Mouse (Mus musculus) testis, adult 2 months (tissue): ENCODE data around the gene Zfp334. TPM values are rescaled to one million over a fixed set of nuclear protein-coding genes. Genes with fewer than 3 reads are reported as not detected.

Experiments used
- H3K27ac ChIP-seq: fragments of 200-500 bp; 2 replicates; pipeline ENCODE4 v1.5.1; 2012; ENCODE audit warnings: low read depth, low read length; ENCODE audit not compliant: control insufficient read depth, insufficient read depth
- H3K27me3 ChIP-seq: fragments of 200-500 bp; 2 replicates; pipeline ENCODE4 v1.6.1; 2012; ENCODE audit warnings: mild to moderate bottlenecking, low read length, moderate library complexity; ENCODE audit not compliant: control insufficient read depth, insufficient read depth
- H3K36me3 ChIP-seq: fragments of 200-500 bp; 2 replicates; pipeline ENCODE4 v1.6.1; 2012; ENCODE audit warnings: mild to moderate bottlenecking, low read length; ENCODE audit not compliant: control insufficient read depth, insufficient read depth
- H3K4me1 ChIP-seq: fragments of 200-500 bp; 2 replicates; pipeline ENCODE4 v1.6.1; 2012; ENCODE audit warnings: low read length; ENCODE audit not compliant: control insufficient read depth, insufficient read depth
- H3K4me3 ChIP-seq: fragments of 200-500 bp; 2 replicates; pipeline ENCODE4 v1.5.1; 2012; ENCODE audit warnings: low read depth, mild to moderate bottlenecking, low read length, moderate library complexity, mixed read lengths; ENCODE audit not compliant: control insufficient read depth
- CTCF ChIP-seq: fragments of 200-500 bp; IDR thresholded peaks from 2 replicates; pipeline ENCODE4 v1.5.1; 2012; ENCODE audit warnings: low read depth, mild to moderate bottlenecking, inconsistent platforms, low read length, moderate library complexity; ENCODE audit not compliant: control insufficient read depth, insufficient read depth, insufficient replicate concordance
- POLR2A ChIP-seq: fragments of 200-500 bp; IDR thresholded peaks from 2 replicates; pipeline ENCODE4 v1.6.1; 2012; ENCODE audit warnings: low read depth, mild to moderate bottlenecking, inconsistent platforms, low read length, moderate library complexity; ENCODE audit not compliant: control insufficient read depth
- polyA plus RNA-seq: library from polyadenylated mRNA; depleted of rRNA; stranded (reverse); fragments of >200 nt; gene quantifications from 2 replicates; pipeline ENCODE4 v1.2.3, GENCODE M21; 2012

Zfp334 gene
- polyA plus RNA-seq, 1 experiment = 1.1 TPM

- TF ChIP-seq POLR2A = no peak
- no peak for TF ChIP-seq CTCF
- Histone ChIP-seq H3K4me3 (no peak overlapping the region), H3K4me1 (peaks cover 13% of the 10 kb centered on the region), H3K27me3 (no peaks in the 10 kb centered on the region; the same call in none of the 2 replicates), H3K27ac (no peak overlapping the region), H3K36me3 (no peaks in the 10 kb centered on the region)
Measured at GRCm38 (mm10) chr2:165396831-165397501, 8.9 kb upstream of the Zfp334 start.

- Histone ChIP-seq H3K4me3 (no peak overlapping the region), H3K4me1 (peaks cover 6% of the 10 kb centered on the region; the same call in 1 of the 2 replicates), H3K36me3 (no peaks in the 10 kb centered on the region), H3K27me3 (no peaks in the 10 kb centered on the region; the same call in none of the 2 replicates), H3K27ac (no peak overlapping the region)
- TF ChIP-seq CTCF (no peak), POLR2A (no peak)
Measured at GRCm38 (mm10) chr2:165392156-165392555, 4.1 kb upstream of the Zfp334 start.

GRCm38 (mm10) chr2:165391561-165391960 lies 3.5 kb upstream of the Zfp334 start:
- H3K4me1 ChIP-seq = peaks cover 6% of the 10 kb centered on the region; the same call in 1 of the 2 replicates
- H3K27ac ChIP-seq = no peak overlapping the region
- H3K27me3 ChIP-seq = no peaks in the 10 kb centered on the region; the same call in none of the 2 replicates
- TF ChIP-seq POLR2A (no peak), CTCF (peak; percentile 73; the same call in 1 of the 2 replicates)
- H3K4me3 ChIP-seq = no peak overlapping the region
- no peaks in the 10 kb centered on the region for H3K36me3 ChIP-seq

GRCm38 (mm10) chr2:165389299-165389952 lies 1.4 kb upstream of the Zfp334 start:
- no peaks in the 10 kb centered on the region for H3K27me3 ChIP-seq

GRCm38 (mm10) chr2:165387370-165387769 lies 689 bp downstream of the Zfp334 start:
- no peak overlapping the region for H3K27ac ChIP-seq

More at GRCm38 (mm10) chr2:165389299-165389952, 1.4 kb upstream of the Zfp334 start:
- TF ChIP-seq CTCF (no peak), POLR2A (no peak)
- no peaks in the 10 kb centered on the region for H3K36me3 ChIP-seq
- no peak overlapping the region for H3K4me3 ChIP-seq
- H3K27ac ChIP-seq = no peak overlapping the region
- no peaks in the 10 kb centered on the region for H3K4me1 ChIP-seq

GRCm38 (mm10) chr2:165380050-165380449 lies 8.0 kb downstream of the Zfp334 start:
- TF ChIP-seq POLR2A = no peak
- TF ChIP-seq CTCF = no peak
- H3K36me3 ChIP-seq = no peaks in the 10 kb centered on the region; the same call in 1 of the 2 replicates

More at GRCm38 (mm10) chr2:165387370-165387769, 689 bp downstream of the Zfp334 start:
- Histone ChIP-seq H3K4me1 (no peaks in the 10 kb centered on the region), H3K27me3 (no peaks in the 10 kb centered on the region), H3K36me3 (no peaks in the 10 kb centered on the region), H3K4me3 (peak overlapping the region; percentile 78)
- no peak for TF ChIP-seq POLR2A
- no peak for TF ChIP-seq CTCF

GRCm38 (mm10) chr2:165376001-165376400 lies 12.1 kb downstream of the Zfp334 start:
- Histone ChIP-seq H3K4me3 (no peak overlapping the region), H3K27ac (no peak overlapping the region), H3K27me3 (no peaks in the 10 kb centered on the region), H3K36me3 (no peaks in the 10 kb centered on the region), H3K4me1 (no peaks in the 10 kb centered on the region)
- TF ChIP-seq CTCF = no peak
- TF ChIP-seq POLR2A = no peak

More at GRCm38 (mm10) chr2:165380050-165380449, 8.0 kb downstream of the Zfp334 start:
- H3K4me1 ChIP-seq = no peaks in the 10 kb centered on the region
- no peak overlapping the region for H3K4me3 ChIP-seq
- no peak overlapping the region for H3K27ac ChIP-seq
- H3K27me3 ChIP-seq = no peaks in the 10 kb centered on the region
